Mouse (Mus musculus) bone marrow, adult 2 months (tissue): ENCODE measurements at regions not wholly inside any gene's neighbourhood (a gene's known extent, or its start where the extent isn't known, plus 50 kb on each side); places are given as distances from the start of the nearest gene placed in this dataset.

Source experiments
- CTCF ChIP-seq: fragments of 200-500 bp; IDR thresholded peaks from 2 replicates; pipeline ENCODE4 v1.5.1; 2011; ENCODE audit warnings: low read length, control low read depth; ENCODE audit not compliant: control insufficient read depth, insufficient read depth
- POLR2A ChIP-seq: fragments of 200-500 bp; IDR thresholded peaks from 2 replicates; pipeline ENCODE4 v1.6.1; 2011; ENCODE audit warnings: low read depth, mild to moderate bottlenecking, control low read depth, low read length, borderline replicate concordance; ENCODE audit not compliant: control insufficient read depth

GRCm38 (mm10) chr2:148522936-148523335 is 79.6 kb upstream of the Cd93 start:
- TF ChIP-seq POLR2A, result no peak
- TF ChIP-seq CTCF, result no peak
